Mouse (Mus musculus) v-Abl transformed pro-B cells (cell line): ENCODE measurements around the gene Tktl1.
"Not testable (repeated sequence)": the region's sequence is repeated elsewhere in the genome, so short reads cannot be mapped to it uniquely, and the experiment has no call there.

Experiments
- in situ Hi-C, 2 experiments: fragments of 400-800 bp; cut with MboI; formaldehyde crosslinking; loops; one replicate each; pipeline ENCODE4 v1.15.1; 2025; ENCODE audit not compliant: unreplicated experiment in 2 of 2

Gene Tktl1

DNA sequence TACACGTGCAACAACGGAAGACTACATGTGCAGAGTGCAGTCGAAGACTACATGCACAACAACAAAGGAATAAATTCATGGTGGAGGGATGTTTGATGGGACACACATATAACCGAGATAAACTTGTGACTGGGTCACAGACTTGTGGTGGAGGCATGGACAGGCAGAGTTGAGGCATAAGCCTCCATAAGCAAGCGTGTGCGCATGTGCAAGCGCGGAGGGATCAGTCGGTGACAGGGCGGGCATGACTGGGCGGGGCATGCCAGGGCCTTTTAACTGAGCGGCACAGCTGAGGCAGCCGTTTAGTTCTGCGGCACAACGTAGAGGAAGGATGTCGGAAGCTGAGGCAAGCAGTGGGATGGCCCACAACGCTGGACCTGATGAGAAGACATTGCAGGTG, at the start of gene Tktl1:
TSS of gene Tktl1 (plus strand) at position 301 of the 400 bp plus-strand sequence.
- in situ Hi-C loops, result no loop called here

DNA sequence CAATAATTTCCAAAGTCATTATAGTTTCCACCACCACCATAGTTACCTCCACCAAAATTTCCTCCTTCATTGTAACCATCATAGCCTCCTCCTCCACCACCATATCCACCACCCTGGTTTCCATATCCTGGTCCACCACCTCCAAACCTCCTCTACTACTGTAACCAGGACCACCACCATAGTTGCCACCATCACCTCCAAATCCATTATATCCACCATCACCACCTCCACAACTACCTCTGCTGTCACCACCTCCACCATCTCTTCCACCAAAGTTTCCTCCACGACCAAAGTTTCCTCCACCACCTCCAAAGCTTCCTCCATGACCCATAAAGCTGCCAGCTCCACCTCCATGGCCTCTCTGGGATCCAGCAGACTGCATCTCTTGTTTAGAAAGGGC, 41.8 kb upstream of the Tktl1 start, which contains the start of gene Mecp2:
TSS of gene Mecp2 (minus strand) at position 101 of the 400 bp plus-strand sequence.
- in situ Hi-C loops, result not testable (repeated sequence)

DNA sequence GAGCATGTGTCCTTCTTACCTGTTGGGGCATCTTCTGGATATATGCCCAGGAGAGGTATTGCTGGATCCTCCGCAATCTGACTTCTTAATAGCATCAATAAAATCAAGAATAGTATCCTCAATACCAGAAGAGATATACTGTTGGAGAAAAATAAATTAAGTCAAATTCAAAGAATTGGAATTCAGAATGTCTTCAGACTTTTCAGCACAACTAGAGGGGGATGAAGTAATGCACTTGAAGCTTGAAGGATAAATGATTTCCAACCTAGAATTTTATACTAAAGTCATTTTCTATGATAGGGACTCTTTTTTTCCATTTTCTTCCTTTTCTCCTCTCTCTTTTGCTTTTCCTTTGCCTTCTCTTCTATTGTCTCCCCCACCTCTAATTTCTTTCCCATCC, 9.3 kb upstream of the Tktl1 start, which contains the start of gene Tex28:
TSS of gene Tex28 (minus strand) at position 101 of the 400 bp plus-strand sequence.
- in situ Hi-C loops, result no loop called here

DNA sequence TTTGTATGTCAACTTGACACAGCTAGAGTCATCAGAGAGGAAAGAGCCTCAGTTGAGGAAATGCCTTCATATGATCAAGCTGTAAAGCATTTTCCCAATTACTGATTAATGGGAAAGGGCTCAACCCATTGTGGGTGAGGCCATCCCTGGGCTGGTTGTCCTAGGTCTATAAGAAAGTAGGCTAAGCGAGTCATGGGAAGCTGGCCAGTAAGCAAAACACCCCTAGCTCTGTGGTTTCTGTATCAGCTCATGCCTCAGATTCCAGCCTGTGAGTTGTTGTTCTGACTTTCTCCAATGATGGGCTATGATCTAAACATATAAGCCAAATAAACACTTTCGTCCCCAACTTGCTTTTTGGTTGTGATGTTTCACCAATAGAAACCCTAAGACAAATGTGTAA, 26.5 kb downstream of the Tktl1 start:
- in situ Hi-C loops, result no loop called here

DNA sequence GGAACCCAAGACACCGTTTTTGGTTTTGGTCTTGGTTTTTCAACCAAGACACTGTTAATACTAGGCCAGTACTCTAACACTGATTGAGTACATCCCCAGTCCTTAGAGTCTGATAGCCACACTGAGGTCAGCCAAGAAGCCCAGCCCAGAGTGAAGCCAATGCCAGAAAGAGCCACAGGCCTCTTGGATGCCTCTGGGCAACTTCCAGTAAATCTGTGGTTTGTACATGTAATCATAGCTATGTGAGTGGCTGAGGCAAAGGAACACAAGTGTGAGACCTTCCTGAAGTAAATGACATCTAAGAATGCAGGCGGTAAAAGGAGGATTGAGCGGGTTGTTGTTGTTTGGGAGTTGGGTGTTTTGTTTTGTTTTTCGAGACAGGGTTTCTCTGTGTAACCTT, 41.4 kb downstream of the Tktl1 start:
- in situ Hi-C loops, result no loop called here

DNA sequence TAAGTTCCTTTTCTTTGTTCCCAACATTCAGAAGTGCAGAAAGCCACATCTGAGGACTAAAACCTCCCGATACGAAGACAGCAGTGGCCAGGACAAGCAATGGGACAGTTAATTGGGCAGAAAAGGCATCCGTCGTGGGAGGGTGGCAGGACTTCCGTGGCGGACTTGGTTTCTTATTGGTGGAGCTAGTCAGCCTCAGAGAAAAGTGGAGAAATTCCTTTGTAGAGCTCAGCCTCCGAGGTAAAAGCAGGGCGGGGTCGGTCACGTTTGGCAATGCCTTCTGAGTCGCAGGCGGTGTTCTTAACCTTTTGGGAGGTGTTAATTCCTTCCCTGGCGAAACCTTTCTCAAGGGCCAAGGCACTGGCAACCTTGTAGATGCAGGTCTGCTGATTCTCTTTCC, 42.4 kb downstream of the Tktl1 start:
- in situ Hi-C loops, result no loop called here

DNA sequence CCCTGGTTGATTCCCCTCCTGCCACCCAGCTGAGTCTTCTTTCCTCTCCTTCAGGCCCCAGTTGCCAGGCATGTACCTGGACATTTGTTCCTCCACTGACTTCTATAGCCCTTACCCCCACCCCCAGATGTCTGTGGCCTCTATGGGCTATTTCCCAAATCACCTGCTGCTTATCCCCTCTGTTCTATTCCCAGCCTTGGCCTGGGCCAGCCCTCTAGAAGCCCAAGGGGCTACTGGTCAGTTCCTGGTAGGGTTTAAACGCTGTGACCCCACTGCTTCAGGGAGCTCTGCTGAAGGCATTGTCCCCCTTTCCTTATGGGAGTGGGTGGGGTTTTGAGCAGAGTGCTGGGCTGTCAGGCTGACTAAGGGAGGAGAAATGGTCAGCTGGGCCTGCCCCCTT, 43.0 kb downstream of the Tktl1 start:
- in situ Hi-C loops, result not testable (repeated sequence)

DNA sequence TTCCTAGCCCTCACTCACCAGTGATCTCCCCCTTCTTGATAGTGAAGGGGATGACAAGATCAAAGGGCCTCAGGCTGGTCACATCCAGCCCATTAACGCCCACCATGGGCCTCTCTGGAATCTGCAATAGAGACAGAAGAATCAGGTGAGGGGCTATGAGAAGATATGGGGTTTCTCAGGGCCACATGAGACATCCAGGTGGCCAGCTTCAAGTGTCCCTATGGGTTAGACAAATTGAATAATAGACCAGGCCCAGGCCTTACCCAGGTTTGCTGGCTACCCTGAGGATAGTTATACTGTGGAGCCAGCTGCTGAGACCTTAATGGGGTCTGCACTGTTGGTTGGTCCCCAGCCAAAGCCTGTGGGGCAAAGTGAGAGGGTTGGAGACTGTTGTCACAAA, 53.0 kb downstream of the Tktl1 start:
- in situ Hi-C loops, result loop anchor here in 1 of 2 experiments (25.0 kb wide), 1 partner anchor 1218 kb away; no protein-coding TSS in a partner anchor

DNA sequence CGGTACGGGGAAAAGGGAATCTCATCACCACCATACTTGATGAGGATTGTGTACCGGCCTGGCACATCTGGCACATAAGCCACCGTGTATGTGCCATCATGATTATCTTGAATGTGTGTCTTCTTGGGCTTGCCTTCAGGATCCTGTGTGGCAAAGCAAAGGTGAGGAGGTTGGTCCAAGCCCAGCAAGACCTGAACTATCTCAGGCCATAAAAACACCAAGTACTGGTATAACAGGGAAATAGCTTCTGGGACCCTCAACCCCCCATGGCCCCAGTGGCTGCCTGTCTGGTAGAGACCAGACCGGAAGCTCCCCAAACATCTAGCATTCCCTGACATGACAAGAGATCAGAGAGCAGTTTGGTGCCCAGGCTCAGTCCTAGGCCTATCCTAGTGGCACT, 56.1 kb downstream of the Tktl1 start:
- in situ Hi-C loops, result loop anchor here in 1 of 2 experiments (25.0 kb wide), 1 partner anchor 1221 kb away; no protein-coding TSS in a partner anchor

DNA sequence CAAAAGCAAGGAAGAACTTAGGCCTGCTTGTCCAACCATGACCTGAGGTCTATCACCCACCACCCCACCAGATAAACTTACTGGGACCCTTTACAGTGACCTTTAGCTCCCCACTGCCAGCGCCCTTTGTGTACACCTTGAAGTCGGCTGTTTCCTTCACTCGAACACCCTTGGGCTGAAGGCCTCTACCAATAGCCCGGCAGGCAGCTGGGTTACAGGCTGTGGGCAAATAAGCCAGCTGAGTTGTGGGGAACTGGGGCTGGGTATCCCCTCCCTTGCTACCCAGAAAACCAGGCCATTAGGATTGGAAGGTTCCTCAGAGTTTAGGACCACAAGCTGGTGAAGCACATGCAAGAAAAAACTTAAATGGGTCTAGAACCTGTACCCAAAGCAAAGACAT, 63.3 kb downstream of the Tktl1 start:
- in situ Hi-C loops, result loop anchor here (5.0 to 25.0 kb wide), 5 partner anchors 113 to 1228 kb away; partner anchors contain the start of genes Irak1 (in 2 of the 2), Hcfc1 (in 1 of the 2) and Opn1mw (in 1 of the 2)

DNA sequence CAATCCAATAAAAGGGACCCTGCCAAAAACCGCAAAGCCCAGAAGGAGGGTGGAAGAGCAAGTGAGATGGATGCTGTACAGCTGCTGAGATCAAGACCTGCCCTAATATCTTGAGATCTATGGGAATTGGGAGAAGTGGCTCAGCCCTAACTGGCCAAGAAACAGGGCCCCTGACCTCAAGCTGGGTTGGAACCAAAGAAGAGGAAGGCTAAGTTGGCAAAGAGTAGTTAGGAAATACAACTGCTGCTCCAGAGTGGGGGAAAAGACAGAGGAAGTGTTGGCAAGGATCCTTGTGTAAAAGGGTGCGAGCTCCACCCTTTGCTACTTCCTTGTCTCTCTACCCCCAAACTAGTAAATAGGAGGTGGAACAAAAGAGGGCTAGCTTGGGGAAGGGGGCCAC, 66.3 kb downstream of the Tktl1 start:
- in situ Hi-C loops, result loop anchor here (5.0 to 25.0 kb wide), 5 partner anchors 116 to 1231 kb away; partner anchors contain the start of genes Irak1 (in 2 of the 2), Hcfc1 (in 1 of the 2) and Opn1mw (in 1 of the 2)

DNA sequence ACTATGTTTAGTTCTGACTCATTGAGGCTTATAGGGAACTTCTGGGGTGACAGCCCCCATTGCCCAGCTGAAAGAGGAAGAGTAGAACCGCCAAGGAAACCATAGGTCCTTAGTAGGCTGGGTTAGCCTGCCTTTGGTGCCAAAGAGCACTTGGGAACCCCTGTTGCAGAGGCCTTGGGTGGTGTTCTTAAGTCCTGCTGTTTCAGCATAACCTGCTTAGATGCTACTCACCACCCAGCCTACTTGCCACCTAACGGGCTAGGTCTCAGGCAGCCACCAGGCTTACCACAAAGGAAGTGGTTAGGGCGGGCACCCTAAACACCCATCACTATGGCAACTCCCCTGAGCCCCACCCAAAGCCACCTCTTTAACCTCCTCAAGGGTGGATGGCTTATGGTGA, 66.7 kb downstream of the Tktl1 start:
- in situ Hi-C loops, result loop anchor here (5.0 to 25.0 kb wide), 5 partner anchors 117 to 1232 kb away; partner anchors contain the start of genes Irak1 (in 2 of the 2), Hcfc1 (in 1 of the 2) and Opn1mw (in 1 of the 2)

DNA sequence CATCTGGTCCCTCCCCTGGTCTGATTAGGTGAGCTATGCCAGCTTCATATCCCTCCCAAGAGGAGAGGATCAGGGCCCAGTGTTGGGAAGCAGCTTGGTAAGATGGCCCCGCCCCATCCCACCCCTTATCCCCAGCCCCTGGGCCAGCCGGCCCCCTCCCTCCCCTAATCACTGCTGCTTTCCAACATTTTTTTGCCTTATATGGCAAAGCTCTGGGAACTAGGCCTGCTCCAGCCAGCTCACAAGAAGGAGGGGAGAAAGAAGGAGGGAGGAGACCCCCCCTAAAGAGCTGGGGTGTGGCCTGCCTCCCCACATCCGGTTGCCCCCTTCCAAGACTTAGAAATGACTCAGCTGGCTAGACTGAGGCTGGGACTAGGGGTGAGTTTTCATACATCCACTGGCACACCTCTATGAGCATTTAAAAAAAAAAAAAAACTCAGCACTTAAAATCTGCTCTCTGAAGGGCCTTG, 67.6 kb downstream of the Tktl1 start:
- in situ Hi-C loops, result loop anchor here (5.0 to 25.0 kb wide), 6 partner anchors 117 to 1232 kb away; partner anchors contain the start of genes Irak1 (in 2 of the 2), Hcfc1 (in 1 of the 2) and Opn1mw (in 1 of the 2)

DNA sequence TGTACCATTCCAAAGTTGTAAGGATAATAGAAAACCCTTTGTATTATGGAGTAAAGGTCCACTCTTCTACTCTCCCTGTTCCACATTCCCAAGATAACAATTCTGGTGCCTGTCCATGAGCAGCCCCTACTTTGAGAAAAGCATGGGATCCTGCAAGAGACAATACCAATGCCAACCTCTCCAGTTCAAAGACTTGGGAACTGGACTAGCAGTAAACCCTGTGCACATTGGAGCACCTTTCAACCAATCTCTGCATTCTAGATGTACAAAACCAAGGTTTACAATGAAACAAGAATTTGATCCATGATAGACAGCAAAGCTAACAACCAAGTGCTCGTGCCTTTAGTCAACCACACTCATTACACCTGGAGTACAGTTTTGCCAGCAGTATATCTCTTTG, 68.0 kb downstream of the Tktl1 start:
- in situ Hi-C loops, result loop anchor here (5.0 to 25.0 kb wide), 4 partner anchors 167 to 1233 kb away; partner anchors contain the start of genes Irak1 (in 2 of the 2) and Hcfc1 (in 1 of the 2)

DNA sequence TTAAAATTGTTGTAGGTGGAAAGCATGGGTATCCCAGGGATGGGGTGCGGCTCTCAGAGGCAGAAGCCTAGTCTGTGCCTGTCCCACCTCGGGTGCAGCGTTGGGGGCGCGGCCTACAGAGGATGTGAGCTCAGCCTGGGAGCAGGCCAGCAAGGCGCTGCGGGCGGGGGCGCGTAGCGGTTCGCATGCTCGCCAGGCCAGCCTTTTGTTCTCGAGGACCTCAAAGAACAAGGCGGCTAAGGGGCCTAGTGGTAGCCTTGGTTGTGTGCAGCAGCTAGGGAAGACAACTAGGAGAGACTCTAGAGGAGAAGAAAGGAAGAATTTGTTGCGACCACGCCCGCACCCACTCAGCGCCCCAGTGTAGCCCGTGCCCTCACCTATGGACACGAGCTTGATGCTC, 68.6 kb downstream of the Tktl1 start:
- in situ Hi-C loops, result loop anchor here (5.0 to 25.0 kb wide), 4 partner anchors 167 to 1233 kb away; partner anchors contain the start of genes Irak1 (in 2 of the 2) and Hcfc1 (in 1 of the 2)

DNA sequence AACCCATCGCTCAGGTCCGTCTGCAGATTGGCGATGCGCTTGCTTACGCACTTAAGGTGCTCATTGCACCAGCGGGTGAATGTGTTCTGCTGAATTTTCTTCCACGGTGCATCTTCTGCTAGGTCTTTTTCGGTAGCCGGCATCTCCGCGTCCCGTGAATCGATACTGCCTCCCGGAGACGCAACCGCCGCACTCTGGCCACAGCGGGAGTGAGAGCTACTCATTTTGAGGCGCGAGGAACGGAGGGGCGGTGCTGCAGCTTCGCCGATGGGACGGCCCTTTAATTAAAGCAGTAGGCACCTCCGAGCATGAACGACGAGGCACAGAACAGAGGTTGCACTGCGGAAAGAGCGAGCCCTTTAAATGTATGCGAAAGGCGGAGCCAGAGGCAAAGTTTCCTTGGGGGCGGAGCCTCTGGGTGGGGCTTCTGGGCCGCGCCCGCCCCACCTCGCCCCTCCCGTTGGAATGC, 69.2 kb downstream of the Tktl1 start:
- in situ Hi-C loops, result loop anchor here (5.0 to 25.0 kb wide), 4 partner anchors 166 to 1234 kb away; partner anchors contain the start of genes Irak1 (in 2 of the 2) and Hcfc1 (in 1 of the 2)

DNA sequence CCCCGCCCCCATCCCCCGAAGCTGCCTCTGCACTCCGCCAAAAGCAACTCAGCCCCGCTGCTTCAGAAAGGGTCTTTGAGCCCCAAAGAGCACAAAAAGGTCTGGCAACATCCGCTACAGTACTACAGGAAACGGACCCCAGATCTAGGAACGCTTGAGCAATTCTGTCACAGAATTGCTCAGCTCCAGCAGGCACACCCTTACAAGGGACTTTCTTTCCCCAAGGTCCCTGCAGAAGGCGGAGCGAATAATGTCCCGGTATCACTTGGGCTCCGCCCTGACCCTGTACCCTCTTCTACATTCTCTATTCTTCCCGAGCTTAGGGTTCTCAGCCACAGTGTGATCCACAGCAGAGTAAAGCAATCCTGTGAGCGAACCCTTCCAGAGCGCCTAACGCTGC, 69.6 kb downstream of the Tktl1 start:
- in situ Hi-C loops, result loop anchor here (5.0 to 25.0 kb wide), 4 partner anchors 166 to 1234 kb away; partner anchors contain the start of genes Irak1 (in 2 of the 2) and Hcfc1 (in 1 of the 2)

DNA sequence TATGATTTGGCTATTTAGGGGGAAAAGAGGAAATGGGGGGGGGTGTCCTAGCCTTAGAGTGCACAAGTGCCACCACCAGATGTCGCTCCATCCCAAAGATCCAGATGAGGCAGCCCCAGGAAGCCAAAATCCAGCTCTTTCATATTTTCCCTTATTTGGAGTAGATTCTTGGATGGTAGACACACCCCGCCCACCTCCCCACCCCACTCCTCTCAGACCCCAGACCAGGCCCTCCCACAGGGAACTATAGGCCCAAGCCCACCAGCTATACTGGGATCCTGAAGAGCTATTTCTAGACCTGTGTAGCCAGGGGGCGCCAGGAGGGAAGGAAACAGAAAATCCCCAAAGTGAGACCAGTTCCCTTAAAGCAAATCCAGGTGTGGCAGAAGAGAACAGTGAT, 71.6 kb downstream of the Tktl1 start:
- in situ Hi-C loops, result loop anchor here (5.0 to 25.0 kb wide), 4 partner anchors 164 to 1236 kb away; partner anchors contain the start of genes Irak1 (in 2 of the 2) and Hcfc1 (in 1 of the 2)

DNA sequence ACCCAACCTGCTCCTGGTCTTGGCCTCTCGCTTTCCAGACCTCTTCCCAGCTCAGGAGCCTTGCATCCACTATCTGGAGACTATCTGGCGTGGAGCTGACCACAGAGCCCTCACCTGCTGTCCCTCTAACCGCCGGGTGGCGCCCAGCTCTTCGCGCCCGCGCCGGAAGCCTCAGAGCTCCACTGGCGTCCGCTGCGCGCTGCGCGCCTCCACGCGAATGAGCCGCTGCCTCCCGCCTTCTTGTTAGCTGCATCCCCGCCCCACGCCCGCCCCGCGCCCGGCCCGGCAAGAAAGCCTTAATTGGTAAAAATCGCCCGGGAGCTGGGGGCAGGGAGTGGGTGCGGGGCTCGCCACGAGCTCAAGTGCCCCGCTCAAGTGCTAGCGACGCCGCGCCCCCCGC, 72.6 kb downstream of the Tktl1 start, which contains the start of gene Flna:
TSS of gene Flna (minus strand) at position 206 of the 400 bp plus-strand sequence.
- in situ Hi-C loops, result loop anchor here (5.0 to 25.0 kb wide), 7 partner anchors 55 to 1237 kb away; partner anchors contain the start of genes Hcfc1 (in 2 of the 2), Irak1 (in 2 of the 2), Gdi1 (in 1 of the 2) and Slc10a3 (in 1 of the 2)

DNA sequence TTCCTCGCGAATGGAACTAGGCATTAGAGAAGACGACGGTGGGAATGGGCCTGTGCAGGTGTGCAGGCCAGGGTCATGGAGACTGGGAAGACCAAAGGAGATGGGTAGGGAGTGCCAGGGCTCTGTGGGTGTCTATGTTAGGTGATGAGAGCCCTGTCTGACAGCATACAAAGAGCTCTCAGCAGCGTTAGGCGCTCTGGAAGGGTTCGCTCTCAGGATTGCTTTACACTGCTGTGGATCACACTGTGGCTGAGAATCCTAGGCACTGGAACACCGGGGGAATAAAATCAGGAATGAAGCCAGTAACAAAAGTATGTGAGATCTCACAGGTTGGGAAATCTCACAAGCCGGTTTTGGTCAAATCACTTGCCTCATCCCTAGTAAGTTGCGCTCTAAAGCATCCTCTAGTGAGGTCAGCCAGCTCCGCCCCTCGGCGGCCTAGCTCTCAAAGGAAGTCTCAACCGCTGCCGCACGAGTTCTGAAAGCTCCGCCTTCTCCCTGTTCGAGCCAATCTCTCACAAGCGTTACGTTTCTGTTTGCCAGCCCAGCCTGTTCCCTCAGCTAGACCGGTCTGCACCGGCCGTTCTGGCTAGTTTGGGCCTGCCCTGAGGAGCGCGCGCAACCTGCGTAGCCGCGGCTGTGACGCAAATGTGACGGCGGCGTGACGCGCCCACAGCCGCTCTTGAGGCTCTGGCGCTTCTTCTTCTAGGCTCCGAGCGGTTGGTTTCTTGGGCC, 77.3 kb downstream of the Tktl1 start, which contains the start of gene Emd:
TSS of gene Emd (plus strand) at position 535 of the 735 bp plus-strand sequence.
- in situ Hi-C loops, result loop anchor here (5.0 to 25.0 kb wide), 4 partner anchors 50 to 292 kb away; partner anchors contain the start of genes Gdi1 (in 1 of the 2), Hcfc1 (in 1 of the 2), Slc10a3 (in 1 of the 2) and Ubl4a (in 1 of the 2)
